Mouse (Mus musculus): ENCODE measurements at regions not wholly inside any gene's neighbourhood (a gene's known extent, or its start where the extent isn't known, plus 50 kb on each side); places are given as distances from the start of the nearest gene placed in this dataset.

GRCm38 (mm10) chr3:153084226-153085095 lies 102.4 kb upstream of the St6galnac5 start:
- H3K4me2 ChIP-seq (ENCODE audit: low read depth, low read length): no peak overlapping the region
- ATAC-seq: peak; percentile 28; the same call in 1 of the 2 replicates
- peaks cover 10% of the 10 kb centered on the region for H3K4me1 ChIP-seq (ENCODE audit: control insufficient read depth, insufficient read depth, low read length)
- H3K36me3 ChIP-seq (ENCODE audit: control insufficient read depth, insufficient read depth, low read length): no peaks in the 10 kb centered on the region
- no peak overlapping the region for H3K9ac ChIP-seq (ENCODE audit: low read depth, low read length)
- WGBS: 52% methylated on average over 23 of the region's 23 CpGs
- H3K9me3 ChIP-seq (ENCODE audit: control insufficient read depth, low read length): no peaks in the 10 kb centered on the region
- no peaks in the 10 kb centered on the region for H3K27me3 ChIP-seq (replicated peaks; ENCODE audit: control insufficient read depth, insufficient read depth, low read length)
- no peak overlapping the region for H3K27ac ChIP-seq (ENCODE audit: low read length)
- H3K4me3 ChIP-seq (ENCODE audit: low read length): no peak overlapping the region

- no peaks in the 10 kb centered on the region for H3K9me3 ChIP-seq (ENCODE audit: control insufficient read depth, low read length)
- no peak overlapping the region for H3K9ac ChIP-seq (ENCODE audit: low read depth, low read length)
- no peak for ATAC-seq
- H3K4me2 ChIP-seq (ENCODE audit: low read depth, low read length): no peak overlapping the region
- H3K27ac ChIP-seq (ENCODE audit: low read length): no peak overlapping the region
- H3K27me3 ChIP-seq (replicated peaks; ENCODE audit: control insufficient read depth, insufficient read depth, low read length): no peaks in the 10 kb centered on the region
- H3K36me3 ChIP-seq (ENCODE audit: control insufficient read depth, insufficient read depth, low read length): no peaks in the 10 kb centered on the region
- WGBS: 76% methylated on average over 3 of the region's 3 CpGs
- peaks cover 12% of the 10 kb centered on the region for H3K4me1 ChIP-seq (ENCODE audit: control insufficient read depth, insufficient read depth, low read length)
- H3K4me3 ChIP-seq (ENCODE audit: low read length): no peak overlapping the region
Observed at GRCm38 (mm10) chr3:153080371-153080770, 98.3 kb upstream of the St6galnac5 start.

GRCm38 (mm10) chr3:153077846-153078703 lies 96.0 kb upstream of the St6galnac5 start:
- H3K4me3 ChIP-seq (ENCODE audit: low read length): no peak overlapping the region
- no peak overlapping the region for H3K27ac ChIP-seq (ENCODE audit: low read length)
- no peaks in the 10 kb centered on the region for H3K36me3 ChIP-seq (ENCODE audit: control insufficient read depth, insufficient read depth, low read length)
- no peak overlapping the region for H3K9ac ChIP-seq (ENCODE audit: low read depth, low read length)
- WGBS: 56% methylated on average over 14 of the region's 14 CpGs
- H3K9me3 ChIP-seq (ENCODE audit: control insufficient read depth, low read length): no peaks in the 10 kb centered on the region
- 0 out of 2 replicates have a peak, but pooled peaks have one; percentile 52 for ATAC-seq
- no peak overlapping the region for H3K4me2 ChIP-seq (ENCODE audit: low read depth, low read length)
- H3K4me1 ChIP-seq (ENCODE audit: control insufficient read depth, insufficient read depth, low read length): peaks cover 7% of the 10 kb centered on the region; the same call in 1 of the 2 replicates
- H3K27me3 ChIP-seq (replicated peaks; ENCODE audit: control insufficient read depth, insufficient read depth, low read length): no peaks in the 10 kb centered on the region

- Histone ChIP-seq H3K4me1 (ENCODE audit: control insufficient read depth, insufficient read depth, low read length) (no peaks in the 10 kb centered on the region), H3K36me3 (ENCODE audit: control insufficient read depth, insufficient read depth, low read length) (no peaks in the 10 kb centered on the region), H3K27me3 (replicated peaks; ENCODE audit: control insufficient read depth, insufficient read depth, low read length) (no peaks in the 10 kb centered on the region), H3K9me3 (ENCODE audit: control insufficient read depth, low read length) (no peaks in the 10 kb centered on the region), H3K4me2 (ENCODE audit: low read depth, low read length) (no peak overlapping the region), H3K27ac (ENCODE audit: low read length) (no peak overlapping the region), H3K4me3 (ENCODE audit: low read length) (no peak overlapping the region), H3K9ac (ENCODE audit: low read depth, low read length) (no peak overlapping the region)
- no peak for ATAC-seq
- 65% methylated on average over 10 of the region's 10 CpGs for WGBS
Observed at GRCm38 (mm10) chr3:153072200-153072919, 90.3 kb upstream of the St6galnac5 start.

- Histone ChIP-seq H3K9me3 (ENCODE audit: control insufficient read depth, low read length) (no peaks in the 10 kb centered on the region), H3K4me1 (ENCODE audit: control insufficient read depth, insufficient read depth, low read length) (no peaks in the 10 kb centered on the region), H3K27me3 (replicated peaks; ENCODE audit: control insufficient read depth, insufficient read depth, low read length) (no peaks in the 10 kb centered on the region), H3K4me3 (ENCODE audit: low read length) (no peak overlapping the region), H3K4me2 (ENCODE audit: low read depth, low read length) (no peak overlapping the region), H3K36me3 (ENCODE audit: control insufficient read depth, insufficient read depth, low read length) (no peaks in the 10 kb centered on the region), H3K27ac (ENCODE audit: low read length) (no peak overlapping the region), H3K9ac (ENCODE audit: low read depth, low read length) (no peak overlapping the region)
- no peak for ATAC-seq
- 84% methylated on average over 8 of the region's 8 CpGs for WGBS
Observed at GRCm38 (mm10) chr3:153071549-153071948, 89.5 kb upstream of the St6galnac5 start.

GRCm38 (mm10) chr3:153071123-153071522 lies 89.1 kb upstream of the St6galnac5 start:
- ATAC-seq: no peak
- H3K27me3 ChIP-seq (replicated peaks; ENCODE audit: control insufficient read depth, insufficient read depth, low read length): no peaks in the 10 kb centered on the region
- H3K9me3 ChIP-seq (ENCODE audit: control insufficient read depth, low read length): no peaks in the 10 kb centered on the region
- 88% methylated on average over 3 of the region's 3 CpGs for WGBS
- H3K36me3 ChIP-seq (ENCODE audit: control insufficient read depth, insufficient read depth, low read length): no peaks in the 10 kb centered on the region
- H3K4me1 ChIP-seq (ENCODE audit: control insufficient read depth, insufficient read depth, low read length): no peaks in the 10 kb centered on the region
- no peak overlapping the region for H3K9ac ChIP-seq (ENCODE audit: low read depth, low read length)
- H3K27ac ChIP-seq (ENCODE audit: low read length): no peak overlapping the region
- no peak overlapping the region for H3K4me3 ChIP-seq (ENCODE audit: low read length)
- no peak overlapping the region for H3K4me2 ChIP-seq (ENCODE audit: low read depth, low read length)

- no peaks in the 10 kb centered on the region for H3K36me3 ChIP-seq (ENCODE audit: control insufficient read depth, insufficient read depth, low read length)
- H3K27me3 ChIP-seq (replicated peaks; ENCODE audit: control insufficient read depth, insufficient read depth, low read length): no peaks in the 10 kb centered on the region
- WGBS: 81% methylated on average over 3 of the region's 3 CpGs
- no peak overlapping the region for H3K27ac ChIP-seq (ENCODE audit: low read length)
- ATAC-seq: no peak
- no peak overlapping the region for H3K4me3 ChIP-seq (ENCODE audit: low read length)
- no peaks in the 10 kb centered on the region for H3K4me1 ChIP-seq (ENCODE audit: control insufficient read depth, insufficient read depth, low read length)
- no peak overlapping the region for H3K9ac ChIP-seq (ENCODE audit: low read depth, low read length)
- H3K9me3 ChIP-seq (ENCODE audit: control insufficient read depth, low read length): no peaks in the 10 kb centered on the region
- no peak overlapping the region for H3K4me2 ChIP-seq (ENCODE audit: low read depth, low read length)
Observed at GRCm38 (mm10) chr3:153065890-153066289, 83.8 kb upstream of the St6galnac5 start.

GRCm38 (mm10) chr3:153053163-153053562 lies 71.1 kb upstream of the St6galnac5 start:
- Histone ChIP-seq H3K36me3 (ENCODE audit: control insufficient read depth, insufficient read depth, low read length) (no peaks in the 10 kb centered on the region), H3K4me3 (ENCODE audit: low read length) (no peak overlapping the region), H3K4me1 (ENCODE audit: control insufficient read depth, insufficient read depth, low read length) (no peaks in the 10 kb centered on the region), H3K4me2 (ENCODE audit: low read depth, low read length) (no peak overlapping the region), H3K27me3 (replicated peaks; ENCODE audit: control insufficient read depth, insufficient read depth, low read length) (no peaks in the 10 kb centered on the region), H3K27ac (ENCODE audit: low read length) (no peak overlapping the region), H3K9me3 (ENCODE audit: control insufficient read depth, low read length) (no peaks in the 10 kb centered on the region), H3K9ac (ENCODE audit: low read depth, low read length) (no peak overlapping the region)
- WGBS: 95% methylated on average over 3 of the region's 3 CpGs
- no peak for ATAC-seq

- Histone ChIP-seq H3K27ac (ENCODE audit: low read length) (no peak overlapping the region), H3K4me3 (ENCODE audit: low read length) (no peak overlapping the region), H3K9me3 (ENCODE audit: control insufficient read depth, low read length) (0 out of 2 replicates have a peak, but pooled peaks cover 4% of the 10 kb centered on the region), H3K36me3 (ENCODE audit: control insufficient read depth, insufficient read depth, low read length) (no peaks in the 10 kb centered on the region), H3K27me3 (replicated peaks; ENCODE audit: control insufficient read depth, insufficient read depth, low read length) (no peaks in the 10 kb centered on the region), H3K4me2 (ENCODE audit: low read depth, low read length) (no peak overlapping the region), H3K4me1 (ENCODE audit: control insufficient read depth, insufficient read depth, low read length) (no peaks in the 10 kb centered on the region), H3K9ac (ENCODE audit: low read depth, low read length) (no peak overlapping the region)
- ATAC-seq: no peak
Observed at GRCm38 (mm10) chr3:153051566-153051965, 69.5 kb upstream of the St6galnac5 start.
